Mouse (Mus musculus): ENCODE data around the gene Arid3c. TPM values are rescaled to one million over a fixed set of nuclear protein-coding genes. Genes with fewer than 3 reads are reported as not detected.
A peak's percentile ranks its signal among the peaks of the same experiment; 100 is the strongest.
"Not testable (repeated sequence)": the region's sequence is repeated elsewhere in the genome, so short reads cannot be mapped to it uniquely, and the experiment has no call there.

The Arid3c gene
- polyA plus RNA-seq, 1 experiment from 2014 or later, result 1.8 TPM

DNA sequence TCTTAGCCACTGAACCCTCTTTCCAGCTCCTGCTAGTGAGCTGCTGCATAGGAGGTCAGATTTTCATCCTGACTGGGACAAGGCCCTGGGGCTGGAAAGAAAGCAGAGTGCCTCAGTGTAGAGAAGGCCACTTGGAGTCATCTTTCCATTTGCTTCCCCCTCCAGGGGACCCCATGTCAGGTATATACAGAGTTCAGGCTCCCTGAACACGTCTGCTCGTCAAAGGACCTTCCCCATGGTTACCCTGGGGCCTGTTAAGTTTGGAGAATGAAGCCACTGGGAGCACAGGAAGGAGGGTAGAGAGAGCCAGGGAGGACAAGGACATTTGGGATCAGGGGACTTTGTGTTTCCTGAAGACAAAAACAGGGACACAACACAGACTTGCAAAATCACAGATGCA is 28.7 kb downstream of the Arid3c start:
- H3K4me2 ChIP-seq (ENCODE audit: low read depth, low read length); H3K4me3 ChIP-seq (ENCODE audit: low read depth, low read length); H3K36me3 ChIP-seq (ENCODE audit: control insufficient read depth, insufficient read depth, low read length); ATAC-seq (ENCODE audit: low read depth); H3K9ac ChIP-seq (replicated peaks; ENCODE audit: low read depth, low read length); H3K27ac ChIP-seq (ENCODE audit: low read depth, low read length); H3K9me3 ChIP-seq (ENCODE audit: control insufficient read depth, low read length); H3K27me3 ChIP-seq (ENCODE audit: control insufficient read depth, insufficient read depth, low read length): not testable (repeated sequence)
- 72% methylated on average over 2 of the region's 2 CpGs for WGBS
- H3K4me1 ChIP-seq (ENCODE audit: control insufficient read depth, insufficient read depth, low read length), result peaks cover 12% of the 10 kb centered on the region

DNA sequence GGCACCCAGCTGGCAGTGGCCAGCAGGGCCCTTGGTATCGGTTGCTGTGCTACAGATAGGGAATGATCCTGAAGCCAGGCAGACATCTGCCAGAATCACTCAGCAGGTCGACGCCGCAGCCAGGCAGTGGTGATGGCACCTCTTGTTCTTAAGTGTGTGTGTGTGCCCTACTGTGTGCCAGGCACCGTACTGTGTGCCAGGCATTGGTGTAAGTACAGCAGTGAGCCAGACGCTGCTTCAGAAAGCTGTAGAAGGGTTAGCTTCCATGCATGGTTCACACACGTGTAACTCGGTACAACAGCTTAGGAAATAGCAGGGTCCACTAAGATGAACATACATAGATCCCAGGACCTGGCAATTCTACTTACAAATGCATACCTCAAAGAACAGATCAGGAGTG is 30.7 kb downstream of the Arid3c start:
- not testable (repeated sequence) for H3K4me1 ChIP-seq (ENCODE audit: control insufficient read depth, insufficient read depth, low read length); H3K9ac ChIP-seq (replicated peaks; ENCODE audit: low read depth, low read length); H3K36me3 ChIP-seq (ENCODE audit: control insufficient read depth, insufficient read depth, low read length); H3K4me3 ChIP-seq (ENCODE audit: low read depth, low read length); H3K27ac ChIP-seq (ENCODE audit: low read depth, low read length); H3K27me3 ChIP-seq (ENCODE audit: control insufficient read depth, insufficient read depth, low read length); H3K4me2 ChIP-seq (ENCODE audit: low read depth, low read length); H3K9me3 ChIP-seq (ENCODE audit: control insufficient read depth, low read length); ATAC-seq (ENCODE audit: low read depth)
- 84% methylated on average over 2 of the region's 8 CpGs for WGBS

DNA sequence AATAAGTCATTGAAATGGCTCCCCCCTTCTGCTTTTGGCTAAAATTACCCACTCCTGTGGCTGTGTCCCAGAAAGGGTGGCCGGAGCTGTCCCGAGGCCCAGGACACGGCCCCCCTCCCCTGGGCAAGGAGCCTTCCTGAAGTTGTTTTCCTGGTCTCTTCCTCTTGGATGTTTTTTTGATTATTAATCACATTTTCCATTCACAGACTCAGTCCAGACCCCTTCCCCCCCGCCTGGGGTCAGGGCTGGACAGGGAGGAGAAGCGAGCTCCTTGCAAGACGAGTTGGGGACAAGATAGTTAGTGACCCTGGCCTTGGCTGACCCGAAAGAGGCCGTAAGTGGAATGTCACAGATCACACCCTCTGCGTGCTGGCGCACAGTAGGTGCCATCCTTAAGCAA is 31.2 kb downstream of the Arid3c start, which contains the start of gene Il11ra1:
TSS of gene Il11ra1 (plus strand) at position 207 of the 400 bp plus-strand sequence.
- not testable (repeated sequence) for H3K4me3 ChIP-seq (ENCODE audit: low read depth, low read length); ATAC-seq (ENCODE audit: low read depth); H3K27me3 ChIP-seq (ENCODE audit: control insufficient read depth, insufficient read depth, low read length); H3K36me3 ChIP-seq (ENCODE audit: control insufficient read depth, insufficient read depth, low read length); H3K9ac ChIP-seq (replicated peaks; ENCODE audit: low read depth, low read length); H3K9me3 ChIP-seq (ENCODE audit: control insufficient read depth, low read length); H3K4me2 ChIP-seq (ENCODE audit: low read depth, low read length); H3K4me1 ChIP-seq (ENCODE audit: control insufficient read depth, insufficient read depth, low read length); H3K27ac ChIP-seq (ENCODE audit: low read depth, low read length)
- WGBS, result 84% methylated on average over 8 of the region's 10 CpGs

DNA sequence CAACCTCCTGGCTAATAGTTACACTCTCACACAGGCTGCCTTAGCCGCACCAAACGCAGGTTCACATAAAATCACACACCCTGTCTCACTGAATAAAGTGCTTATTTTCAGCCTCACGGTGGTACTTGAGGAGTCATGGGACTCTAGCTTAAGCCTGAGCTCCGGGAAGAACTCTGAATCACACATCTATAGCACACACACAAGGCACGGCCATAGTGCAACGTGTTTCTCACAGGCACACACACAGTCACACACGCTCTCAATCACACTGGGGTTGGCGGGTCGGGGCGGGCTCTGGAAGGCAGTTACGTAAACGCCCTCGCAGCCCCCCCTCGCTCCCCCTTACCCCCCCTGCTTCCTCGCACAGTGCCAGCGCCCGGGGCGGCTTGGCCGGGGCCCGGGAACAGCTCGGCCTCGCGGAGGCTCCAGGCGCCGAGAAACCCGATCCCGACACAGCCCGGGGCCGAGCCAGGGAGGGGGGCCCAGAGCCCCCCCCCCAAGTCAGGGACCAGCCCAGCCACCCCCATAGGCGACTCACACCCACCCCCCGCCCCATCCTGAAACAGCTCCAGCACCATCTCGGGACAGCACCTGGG is 32.4 kb downstream of the Arid3c start:
- WGBS, result 5% methylated on average over 19 of the region's 32 CpGs
- H3K27ac ChIP-seq (ENCODE audit: low read depth, low read length); ATAC-seq (ENCODE audit: low read depth); H3K27me3 ChIP-seq (ENCODE audit: control insufficient read depth, insufficient read depth, low read length); H3K9me3 ChIP-seq (ENCODE audit: control insufficient read depth, low read length); H3K9ac ChIP-seq (replicated peaks; ENCODE audit: low read depth, low read length); H3K4me2 ChIP-seq (ENCODE audit: low read depth, low read length); H3K4me3 ChIP-seq (ENCODE audit: low read depth, low read length); H3K36me3 ChIP-seq (ENCODE audit: control insufficient read depth, insufficient read depth, low read length); H3K4me1 ChIP-seq (ENCODE audit: control insufficient read depth, insufficient read depth, low read length): not testable (repeated sequence)

DNA sequence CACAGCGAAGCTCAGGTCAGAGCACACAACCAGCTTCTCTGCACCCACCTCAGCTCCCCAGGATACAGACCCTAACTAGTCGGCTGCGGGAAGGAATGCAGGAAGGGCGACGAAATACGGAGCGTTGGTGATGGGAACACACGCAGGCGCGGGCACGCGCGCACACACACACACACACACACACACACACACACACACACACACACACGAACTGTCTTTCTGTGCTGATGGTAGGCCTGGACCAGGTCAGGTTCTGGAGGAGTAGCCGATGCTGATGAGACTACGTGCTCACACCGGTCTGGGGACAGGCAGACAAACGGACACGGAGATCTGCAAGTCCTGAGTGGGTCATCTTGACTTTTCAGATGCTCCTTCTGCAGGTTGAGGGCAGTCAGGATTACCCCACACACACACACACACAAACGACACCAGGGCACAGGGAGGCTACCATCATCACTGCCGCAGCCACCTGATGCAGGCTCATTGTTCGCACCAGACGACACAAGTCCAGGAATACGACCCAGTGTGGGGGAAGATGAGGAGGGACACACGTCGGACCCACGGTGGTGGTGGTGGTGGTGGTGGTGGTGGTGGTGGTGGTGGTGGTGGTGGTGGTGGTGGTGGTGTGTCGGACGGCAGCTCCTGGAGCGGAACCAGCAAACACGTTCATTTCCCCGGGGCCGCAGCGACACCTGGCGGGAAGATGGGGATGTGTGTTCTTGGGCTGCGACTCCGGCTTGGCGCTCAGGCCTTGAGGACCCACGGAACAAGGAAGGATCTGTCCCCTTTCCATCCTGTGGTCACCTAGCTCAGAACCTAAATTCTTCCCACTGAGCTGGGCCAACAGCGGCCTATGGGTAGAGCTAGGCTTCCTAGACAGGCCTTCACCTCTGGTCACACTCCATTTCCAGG is 33.8 kb downstream of the Arid3c start, which contains the start of gene Cntfr:
TSS of gene Cntfr (minus strand) at position 160 of the 912 bp plus-strand sequence.
- not testable (repeated sequence) for H3K27me3 ChIP-seq (ENCODE audit: control insufficient read depth, insufficient read depth, low read length); H3K4me3 ChIP-seq (ENCODE audit: low read depth, low read length); H3K9ac ChIP-seq (replicated peaks; ENCODE audit: low read depth, low read length); ATAC-seq (ENCODE audit: low read depth); H3K4me1 ChIP-seq (ENCODE audit: control insufficient read depth, insufficient read depth, low read length); H3K9me3 ChIP-seq (ENCODE audit: control insufficient read depth, low read length); H3K36me3 ChIP-seq (ENCODE audit: control insufficient read depth, insufficient read depth, low read length); H3K27ac ChIP-seq (ENCODE audit: low read depth, low read length)
- 14% methylated on average over 33 of the region's 40 CpGs for WGBS
- peak within 1 kb of the TSS; percentile 26; the same call in 1 of the 2 replicates for H3K4me2 ChIP-seq (ENCODE audit: low read depth, low read length)

DNA sequence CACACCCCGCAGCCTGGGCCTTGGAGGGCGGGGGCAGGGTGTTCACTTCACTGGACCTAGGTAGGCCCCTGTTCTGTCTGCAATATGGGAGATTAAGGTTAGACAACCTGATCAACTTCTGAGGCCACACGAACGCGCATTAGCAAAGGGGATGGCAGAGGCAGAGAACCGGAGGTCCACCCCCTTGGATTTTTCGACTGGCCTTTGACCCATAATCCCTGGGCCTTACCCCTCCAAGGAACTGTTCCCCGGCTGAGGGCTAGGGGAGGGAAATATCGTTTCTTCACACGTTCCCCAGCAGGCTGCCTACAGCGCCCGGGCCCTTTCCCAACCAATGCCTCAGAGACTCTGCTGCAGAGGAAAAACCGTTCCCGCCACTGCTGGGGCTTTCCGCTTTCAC is 34.5 kb downstream of the Arid3c start:
- not testable (repeated sequence) for H3K36me3 ChIP-seq (ENCODE audit: control insufficient read depth, insufficient read depth, low read length); H3K4me1 ChIP-seq (ENCODE audit: control insufficient read depth, insufficient read depth, low read length); H3K4me3 ChIP-seq (ENCODE audit: low read depth, low read length); H3K9me3 ChIP-seq (ENCODE audit: control insufficient read depth, low read length); H3K27ac ChIP-seq (ENCODE audit: low read depth, low read length); H3K27me3 ChIP-seq (ENCODE audit: control insufficient read depth, insufficient read depth, low read length); H3K9ac ChIP-seq (replicated peaks; ENCODE audit: low read depth, low read length); ATAC-seq (ENCODE audit: low read depth); H3K4me2 ChIP-seq (ENCODE audit: low read depth, low read length)
- 4% methylated on average over 8 of the region's 15 CpGs for WGBS

DNA sequence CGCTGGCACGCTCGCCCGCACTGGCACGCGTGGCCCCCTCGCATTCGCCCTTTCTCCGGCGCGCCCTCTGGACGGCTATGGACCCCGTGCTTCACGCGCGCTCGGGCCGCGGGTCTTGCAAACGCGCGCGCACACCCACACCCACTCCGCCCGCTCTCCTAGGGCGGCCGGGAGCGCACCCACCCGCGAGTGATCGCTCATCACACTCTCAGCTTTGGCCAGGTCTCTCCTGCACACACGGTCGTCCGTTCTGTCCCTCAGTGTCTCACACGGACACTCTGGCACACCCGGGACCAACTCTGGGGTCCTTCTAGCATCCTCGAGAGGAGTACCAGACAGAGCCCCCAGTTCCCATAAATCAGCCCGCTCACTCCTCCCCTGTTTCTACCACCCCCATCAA is 35.1 kb downstream of the Arid3c start:
- H3K9ac ChIP-seq (replicated peaks; ENCODE audit: low read depth, low read length); H3K27me3 ChIP-seq (ENCODE audit: control insufficient read depth, insufficient read depth, low read length); ATAC-seq (ENCODE audit: low read depth); H3K27ac ChIP-seq (ENCODE audit: low read depth, low read length); H3K4me1 ChIP-seq (ENCODE audit: control insufficient read depth, insufficient read depth, low read length); H3K4me3 ChIP-seq (ENCODE audit: low read depth, low read length); H3K9me3 ChIP-seq (ENCODE audit: control insufficient read depth, low read length); H3K36me3 ChIP-seq (ENCODE audit: control insufficient read depth, insufficient read depth, low read length): not testable (repeated sequence)
- 0% methylated on average over 17 of the region's 38 CpGs for WGBS
- H3K4me2 ChIP-seq (ENCODE audit: low read depth, low read length), result peak overlapping the region; percentile 26; the same call in 1 of the 2 replicates

DNA sequence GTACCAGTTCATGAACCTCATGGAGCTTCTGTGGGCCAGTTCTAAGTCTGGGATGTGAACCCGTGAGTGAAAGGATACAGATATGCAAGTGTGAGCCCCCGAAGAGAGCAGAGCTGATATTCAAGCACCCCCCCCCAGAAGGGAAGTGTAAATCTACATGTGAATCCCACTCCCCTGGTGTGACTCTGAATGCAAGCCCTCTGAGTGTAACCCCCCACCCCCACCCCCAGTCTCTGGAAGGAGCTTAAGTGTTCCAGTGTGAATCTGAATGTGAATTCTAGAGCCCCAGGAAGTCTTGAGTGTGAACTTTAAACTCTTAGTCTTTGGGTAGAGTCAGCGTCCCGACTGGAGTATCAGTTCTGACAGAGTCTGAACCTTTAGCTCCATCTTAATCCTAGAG is 37.4 kb downstream of the Arid3c start:
- not testable (repeated sequence) for H3K27ac ChIP-seq (ENCODE audit: low read depth, low read length); H3K27me3 ChIP-seq (ENCODE audit: control insufficient read depth, insufficient read depth, low read length); H3K4me3 ChIP-seq (ENCODE audit: low read depth, low read length); H3K9ac ChIP-seq (replicated peaks; ENCODE audit: low read depth, low read length); H3K4me1 ChIP-seq (ENCODE audit: control insufficient read depth, insufficient read depth, low read length); ATAC-seq (ENCODE audit: low read depth); H3K9me3 ChIP-seq (ENCODE audit: control insufficient read depth, low read length); H3K36me3 ChIP-seq (ENCODE audit: control insufficient read depth, insufficient read depth, low read length)
- H3K4me2 ChIP-seq (ENCODE audit: low read depth, low read length), result peak overlapping the region; percentile 26; the same call in 1 of the 2 replicates
- 2% methylated on average over 4 of the region's 4 CpGs for WGBS

DNA sequence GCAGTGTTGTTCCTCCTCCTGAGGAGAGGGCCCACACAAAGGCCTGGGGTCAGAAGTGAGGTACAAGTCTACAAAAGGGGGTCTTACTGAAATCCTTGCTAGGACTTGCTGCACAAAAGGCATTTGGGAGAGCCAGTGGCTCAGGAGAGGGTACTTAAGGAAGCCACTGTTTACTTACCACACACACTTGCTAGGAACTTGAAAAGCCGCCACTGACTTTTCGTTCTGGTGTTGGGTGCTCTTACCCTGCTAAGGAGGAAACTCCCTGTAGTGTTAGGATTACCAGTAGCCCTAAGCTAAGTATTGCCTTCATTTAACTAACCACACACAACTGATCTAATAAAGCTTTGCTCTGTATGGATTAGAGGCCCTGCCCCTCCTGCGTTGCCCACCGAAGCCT is 40.9 kb downstream of the Arid3c start:
- not testable (repeated sequence) for H3K27me3 ChIP-seq (ENCODE audit: control insufficient read depth, insufficient read depth, low read length); H3K27ac ChIP-seq (ENCODE audit: low read depth, low read length); H3K9me3 ChIP-seq (ENCODE audit: control insufficient read depth, low read length); H3K4me3 ChIP-seq (ENCODE audit: low read depth, low read length); ATAC-seq (ENCODE audit: low read depth); H3K4me2 ChIP-seq (ENCODE audit: low read depth, low read length); H3K36me3 ChIP-seq (ENCODE audit: control insufficient read depth, insufficient read depth, low read length); H3K4me1 ChIP-seq (ENCODE audit: control insufficient read depth, insufficient read depth, low read length); H3K9ac ChIP-seq (replicated peaks; ENCODE audit: low read depth, low read length)
- WGBS, result no CpG with 5 or more reads among the region's 4 CpGs

Data from neural tube, embryonic 14.5 days (tissue).